Mouse (Mus musculus) heart, embryonic 14.5 days (tissue): Measurements from ENCODE around the gene Btbd19. TPM values are rescaled to one million over a fixed set of nuclear protein-coding genes. Genes with fewer than 3 reads are reported as not detected.

Experiments
- ATAC-seq: fragments of 200-750 bp; cut with Nextera tagmentation; 2 replicates; pipeline ENCODE4 v1.8.0; 2017; ENCODE audit warnings: low read depth, moderate TSS enrichment; ENCODE audit not compliant: insufficient number of reproducible peaks, insufficient read depth, low FRiP score
- H3K27ac ChIP-seq, 2 experiments: fragments of 200-500 bp in 1 of 2; fragments of 300-500 bp in 1 of 2; sonication (generic) in 1 of 2; replicated peaks in 1 of 2; 2 replicates each; pipeline ENCODE4 v1.5.1; 2012 to 2014; ENCODE audit warnings: low read depth in 2 of 2, low read length in 2 of 2, control low read depth in 1 of 2, mild to moderate bottlenecking in 1 of 2, mixed read lengths in 1 of 2; ENCODE audit not compliant: control insufficient read depth in 1 of 2, insufficient read depth in 1 of 2
- H3K27me3 ChIP-seq: fragments of 300-500 bp; sonication (generic); 2 replicates; pipeline ENCODE4 v1.6.1; 2014; ENCODE audit warnings: mild to moderate bottlenecking, low read length, control low read depth; ENCODE audit not compliant: control insufficient read depth, insufficient read depth
- H3K36me3 ChIP-seq: fragments of 300-500 bp; sonication (generic); 2 replicates; pipeline ENCODE4 v1.6.1; 2014; ENCODE audit warnings: mild to moderate bottlenecking, control low read depth, low read length, mixed read lengths; ENCODE audit not compliant: control insufficient read depth, insufficient read depth
- H3K4me1 ChIP-seq, 2 experiments: fragments of 200-500 bp in 1 of 2; fragments of 300-500 bp in 1 of 2; sonication (generic) in 1 of 2; 2 replicates each; pipeline ENCODE4 v1.6.1; 2012 to 2014; ENCODE audit warnings: low read length in 2 of 2, control low read depth in 1 of 2, mixed read lengths in 1 of 2; ENCODE audit not compliant: control insufficient read depth in 2 of 2, insufficient read depth in 2 of 2
- H3K4me2 ChIP-seq: fragments of 300-500 bp; sonication (generic); 2 replicates; pipeline ENCODE4 v1.6.1; 2014; ENCODE audit warnings: mild to moderate bottlenecking, low read length
- H3K4me3 ChIP-seq, 2 experiments: fragments of 200-500 bp in 1 of 2; fragments of 300-500 bp in 1 of 2; sonication (generic) in 1 of 2; 2 replicates each; pipeline ENCODE4 v1.5.1; 2012 to 2014; ENCODE audit warnings: low read length in 2 of 2, mild to moderate bottlenecking in 2 of 2, control low read depth in 1 of 2, low read depth in 1 of 2, moderate library complexity in 1 of 2; ENCODE audit not compliant: control insufficient read depth in 1 of 2, insufficient read depth in 1 of 2
- H3K9ac ChIP-seq: fragments of 300-500 bp; sonication (generic); 2 replicates; pipeline ENCODE4 v1.6.1; 2014; ENCODE audit warnings: mild to moderate bottlenecking, low read length
- H3K9me3 ChIP-seq: fragments of 300-500 bp; sonication (generic); 2 replicates; pipeline ENCODE4 v1.6.1; 2016; ENCODE audit warnings: low read length, control low read depth; ENCODE audit not compliant: control insufficient read depth
- WGBS: fragments of 180-500 bp; shearing (Covaris S2); extraction: QIAGEN DNeasy Blood & Tissue Kit; methylation state at CpG from one replicate; pipeline ENCODE4 v1.1.7; 2014; 5-methylcytosine and 5-hydroxymethylcytosine counted together
- polyA plus RNA-seq: library from polyadenylated mRNA; unstranded; fragments of >200 nt; fragmentation: Nextera tagmentation; extraction: Ambion mirVana; gene quantifications from 2 replicates; pipeline ENCODE4 v1.2.1, GENCODE M21; 2014

The Btbd19 gene
- polyA plus RNA-seq, 1 experiment from 2014 or later: 2.5 TPM

GRCm38 (mm10) chr4:117145248-117145647 lies 19.7 kb upstream of the Btbd19 start:
- Histone ChIP-seq H3K9ac (no peak overlapping the region), H3K9me3 (no peaks in the 10 kb centered on the region), H3K4me2 (no peak overlapping the region), H3K27me3 (no peaks in the 10 kb centered on the region), H3K4me3 (no peak overlapping the region), H3K27ac (no peak overlapping the region), H3K36me3 (peaks cover 9% of the 10 kb centered on the region), H3K4me1 (peaks cover 0 to 4% of the 10 kb centered on the region in 2 experiments; a peak in 2 of 4 replicates)
- no peak for ATAC-seq
- WGBS: 88% methylated on average over 13 of the region's 13 CpGs

DNA sequence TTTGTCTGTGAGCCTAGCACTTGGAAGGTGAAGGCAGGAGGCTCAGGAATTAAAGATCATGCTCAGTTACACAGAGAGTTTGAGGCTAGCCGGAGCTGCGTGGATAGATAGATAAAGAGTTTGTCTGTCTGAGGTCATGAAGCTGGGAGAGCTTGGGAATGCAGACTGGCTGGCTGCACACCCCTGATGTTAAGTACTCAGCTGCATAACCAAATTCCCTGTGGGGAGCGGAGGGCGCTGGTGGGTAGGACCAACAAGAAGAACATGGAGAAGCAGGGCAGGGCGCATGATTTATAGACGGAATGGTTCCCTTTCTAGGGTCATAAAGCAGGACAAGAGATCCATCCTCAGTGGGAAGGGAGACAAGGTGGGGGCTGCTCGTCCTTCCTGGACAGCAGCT lies 17.5 kb upstream of the Btbd19 start:
- ATAC-seq: no peak

DNA sequence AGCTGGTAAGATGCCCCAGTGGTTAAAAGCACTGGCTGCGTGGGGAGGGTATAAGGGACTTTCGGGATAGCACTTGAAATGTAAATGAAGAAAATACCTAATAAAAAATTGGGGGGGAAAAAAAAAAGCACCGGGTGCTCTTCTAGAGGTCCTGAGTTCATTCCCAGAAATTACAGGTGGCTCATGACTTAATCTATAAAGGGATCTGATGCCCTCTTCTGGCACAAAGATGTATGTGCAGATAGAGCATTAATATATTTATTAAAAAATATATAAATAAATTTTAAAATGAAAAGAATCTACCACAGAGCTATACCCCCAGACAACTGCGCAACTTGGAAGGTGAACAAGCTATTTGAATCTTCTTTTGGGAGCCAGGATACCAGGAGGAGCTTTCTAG lies 15.1 kb upstream of the Btbd19 start:
- Histone ChIP-seq H3K4me2 (no peak overlapping the region), H3K9me3 (no peaks in the 10 kb centered on the region), H3K36me3 (no peaks in the 10 kb centered on the region), H3K4me1 (peaks cover 0 to 4% of the 10 kb centered on the region in 2 experiments; a peak in 2 of 4 replicates), H3K27me3 (no peaks in the 10 kb centered on the region), H3K4me3 (no peak overlapping the region), H3K9ac (no peak overlapping the region), H3K27ac (no peak overlapping the region)
- ATAC-seq: no peak
- WGBS: 42% methylated on average over 4 of the region's 4 CpGs

More for the DNA sequence above, 17.5 kb upstream of the Btbd19 start:
- Histone ChIP-seq H3K27ac (no peak overlapping the region), H3K4me2 (no peak overlapping the region), H3K9ac (no peak overlapping the region), H3K4me3 (no peak overlapping the region), H3K27me3 (no peaks in the 10 kb centered on the region), H3K4me1 (peaks cover 0 to 4% of the 10 kb centered on the region in 2 experiments; a peak in 2 of 4 replicates), H3K36me3 (no peaks in the 10 kb centered on the region), H3K9me3 (no peaks in the 10 kb centered on the region)
- 34% methylated on average over 7 of the region's 7 CpGs for WGBS

DNA sequence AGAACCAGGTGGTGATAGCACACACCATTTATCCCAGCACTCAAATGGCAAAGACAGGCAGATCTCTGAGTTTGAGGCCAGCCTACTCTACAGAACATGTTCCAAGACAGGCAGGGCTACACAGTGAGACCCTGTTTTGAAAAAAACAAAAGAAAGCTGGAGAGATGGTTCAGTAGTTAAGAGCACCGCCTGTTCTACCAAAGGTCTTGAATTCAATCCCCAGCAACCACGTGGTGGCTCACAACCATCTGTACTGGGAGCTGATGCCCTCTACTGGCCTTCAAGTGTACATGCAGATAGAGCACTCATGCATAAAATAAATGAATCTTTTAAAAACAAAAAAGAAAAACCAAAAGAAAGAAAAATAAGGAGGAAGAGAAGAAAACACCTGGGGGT lies 13.7 kb upstream of the Btbd19 start:
- 8% methylated on average over 2 of the region's 2 CpGs for WGBS
- Histone ChIP-seq H3K27ac (no peak overlapping the region), H3K4me1 (peaks cover 3 to 4% of the 10 kb centered on the region in 2 experiments; a peak in 3 of 4 replicates), H3K4me2 (no peak overlapping the region), H3K9ac (no peak overlapping the region), H3K9me3 (no peaks in the 10 kb centered on the region), H3K4me3 (no peak overlapping the region), H3K36me3 (no peaks in the 10 kb centered on the region), H3K27me3 (no peaks in the 10 kb centered on the region)
- no peak for ATAC-seq

- Histone ChIP-seq H3K4me1 (peaks cover 4 to 5% of the 10 kb centered on the region in 2 experiments; a peak in 3 of 4 replicates), H3K4me3 (no peak overlapping the region), H3K9ac (no peak overlapping the region), H3K27me3 (no peaks in the 10 kb centered on the region), H3K36me3 (no peaks in the 10 kb centered on the region), H3K9me3 (no peaks in the 10 kb centered on the region), H3K27ac (no peak overlapping the region), H3K4me2 (no peak overlapping the region)
- WGBS: 57% methylated on average over 16 of the region's 17 CpGs
- no peak for ATAC-seq
Observed at GRCm38 (mm10) chr4:117138295-117139216, 13.0 kb upstream of the Btbd19 start.

- Histone ChIP-seq H3K36me3 (no peaks in the 10 kb centered on the region), H3K4me3 (no peak overlapping the region), H3K4me2 (no peak overlapping the region), H3K27ac (no peak overlapping the region), H3K27me3 (peaks cover 9% of the 10 kb centered on the region), H3K9me3 (no peaks in the 10 kb centered on the region), H3K9ac (no peak overlapping the region), H3K4me1 (peaks cover 0 to 5% of the 10 kb centered on the region in 2 experiments; a peak in 1 of 4 replicates)
- 30% methylated on average over 8 of the region's 8 CpGs for WGBS
- no peak for ATAC-seq
Observed at GRCm38 (mm10) chr4:117136034-117136433, 10.5 kb upstream of the Btbd19 start.

- WGBS: 38% methylated on average over 2 of the region's 2 CpGs
- ATAC-seq: no peak
- no peak overlapping the region for H3K27ac ChIP-seq
- no peaks in the 10 kb centered on the region for H3K36me3 ChIP-seq
- no peak overlapping the region for H3K4me3 ChIP-seq
- peaks cover 9% of the 10 kb centered on the region for H3K27me3 ChIP-seq
- peak overlapping the region; percentile 99 for H3K4me2 ChIP-seq
- H3K9me3 ChIP-seq: no peaks in the 10 kb centered on the region
- H3K4me1 ChIP-seq: peaks cover 0 to 5% of the 10 kb centered on the region in 2 experiments; a peak in 1 of 4 replicates
- H3K9ac ChIP-seq: no peak overlapping the region
Observed at GRCm38 (mm10) chr4:117134601-117134995, 9.1 kb upstream of the Btbd19 start.
